In genomic region chr17:47596839-47597164, GRCm38 (mm10) we compare ENCODE assay signal across 8 mouse cellular contexts. TPM values are rescaled to one million over a fixed set of nuclear protein-coding genes. Genes with fewer than 3 reads are reported as not detected.
DNase-seq lines count a peak whose midpoint lies in the region; ATAC-seq lines count a peak whose summit lies in the region.

No protein-coding gene starts in this region.

- no peaks in the 10 kb centered on the region for H3K27me3 ChIP-seq in neural tube, embryonic 11.5 days (ENCODE audit: control insufficient read depth, insufficient read depth, low read length)
- no peaks in the 10 kb centered on the region for H3K27me3 ChIP-seq in limb, embryonic 11.5 days (ENCODE audit: control insufficient read depth, insufficient read depth, low read length)
- no peaks in the 10 kb centered on the region for H3K27me3 ChIP-seq in neural tube, embryonic 15.5 days (replicated peaks)

- no peak for ATAC-seq in neural tube, embryonic 11.5 days (ENCODE audit: insufficient read depth, low FRiP score, low TSS enrichment)
- ATAC-seq in limb, embryonic 11.5 days (ENCODE audit: insufficient number of reproducible peaks, low FRiP score, low TSS enrichment, low read depth) = no peak
- ATAC-seq in neural tube, embryonic 15.5 days (ENCODE audit: low FRiP score) = no peak

- H3K4me3 ChIP-seq in neural tube, embryonic 11.5 days (ENCODE audit: low read depth, low read length) = no peak overlapping the region
- H3K4me3 ChIP-seq in limb, embryonic 11.5 days (ENCODE audit: low read depth, low read length) = no peak overlapping the region; the same call in 1 of the 2 replicates
- peak overlapping the region; percentile 84; the same call in 1 of the 2 replicates for H3K4me3 ChIP-seq in neural tube, embryonic 15.5 days (replicated peaks)

- H3K9ac ChIP-seq in neural tube, embryonic 11.5 days (ENCODE audit: low read length) = no peak overlapping the region
- H3K9ac ChIP-seq in limb, embryonic 11.5 days (ENCODE audit: low read length) = peak overlapping the region; percentile 89
- no peak overlapping the region for H3K9ac ChIP-seq in neural tube, embryonic 15.5 days (replicated peaks)

- peak; percentile 31 for DNase-seq in adrenal gland, adult 2 months
- DNase-seq in adrenal gland, adult 18-20 months (ENCODE audit: low spot score in 2 of 2) = no peak
- DNase-seq in neural tube, embryonic 11.5 days (ENCODE audit: low spot score) = no peak
- no peak for DNase-seq in neural tube, embryonic 10.5 days (ENCODE audit: extremely low spot score, low spot score)
- no peak for DNase-seq in limb, embryonic 11.5 days (ENCODE audit: low spot score)
- DNase-seq in left cerebral cortex, postnatal 25 days (ENCODE audit: low spot score in 2 of 2) = no peak
- no peak for DNase-seq in spleen, postnatal 14 days (ENCODE audit: low spot score in 2 of 2)

- H3K27ac ChIP-seq in neural tube, embryonic 11.5 days (ENCODE audit: low read depth, low read length) = peak overlapping the region; percentile 88; the same call in 1 of the 2 replicates
- H3K27ac ChIP-seq in limb, embryonic 11.5 days (replicated peaks; ENCODE audit: low read depth, low read length) = peak overlapping the region; percentile 91; the same call in 1 of the 2 replicates
- no peak overlapping the region for H3K27ac ChIP-seq in neural tube, embryonic 15.5 days (replicated peaks)

- H3K36me3 ChIP-seq in neural tube, embryonic 11.5 days (ENCODE audit: control insufficient read depth, insufficient read depth, low read length) = peaks cover 10% of the 10 kb centered on the region; the same call in 1 of the 2 replicates
- H3K36me3 ChIP-seq in limb, embryonic 11.5 days (ENCODE audit: control insufficient read depth, insufficient read depth, low read length) = peaks cover 14% of the 10 kb centered on the region; the same call in 1 of the 2 replicates
- H3K36me3 ChIP-seq in neural tube, embryonic 15.5 days = peaks cover 29% of the 10 kb centered on the region

- intact Hi-C loops in left cerebral cortex, postnatal 25 days (cut with DNase I) = no loop called here

- 77% methylated on average over 5 of the region's 5 CpGs for WGBS in neural tube, embryonic 11.5 days
- 69% methylated on average over 5 of the region's 5 CpGs for WGBS in limb, embryonic 11.5 days
- WGBS in neural tube, embryonic 15.5 days = 82% methylated on average over 5 of the region's 5 CpGs

- H3K4me1 ChIP-seq in neural tube, embryonic 11.5 days (ENCODE audit: control insufficient read depth, insufficient read depth, low read length) = peaks cover 25% of the 10 kb centered on the region
- peaks cover 26% of the 10 kb centered on the region for H3K4me1 ChIP-seq in limb, embryonic 11.5 days (ENCODE audit: control insufficient read depth, insufficient read depth, low read length)
- H3K4me1 ChIP-seq in neural tube, embryonic 15.5 days = peaks cover 53% of the 10 kb centered on the region

- H3K4me2 ChIP-seq in neural tube, embryonic 11.5 days (ENCODE audit: low read depth) = peak overlapping the region; percentile 90
- peak overlapping the region; percentile 87 for H3K4me2 ChIP-seq in limb, embryonic 11.5 days (ENCODE audit: low read depth, severe bottlenecking)
- H3K4me2 ChIP-seq in neural tube, embryonic 15.5 days = peak overlapping the region; percentile 99

- no peaks in the 10 kb centered on the region for H3K9me3 ChIP-seq in neural tube, embryonic 11.5 days (ENCODE audit: control insufficient read depth, low read length)
- H3K9me3 ChIP-seq in limb, embryonic 11.5 days (ENCODE audit: control insufficient read depth, low read length) = no peaks in the 10 kb centered on the region
- H3K9me3 ChIP-seq in neural tube, embryonic 15.5 days (replicated peaks) = no peaks in the 10 kb centered on the region

RNA-seq across cellular contexts. Expression of gene Bysl, which starts 14.5 kb away (rescaled TPM):
- 10 to 100 TPM; 17.6 to 22.5 TPM for total RNA-seq in adrenal gland, adult 2 months (2021)
- polyA plus RNA-seq in adrenal gland, adult 2 months (2012; rRNA removed) = 9.4 and 11.7 TPM in 2 replicates
- 10 to 100 TPM; 23.0 to 24.2 TPM for total RNA-seq in adrenal gland, adult 18-20 months (2021)
- polyA plus RNA-seq in neural tube, embryonic 11.5 days (2014; fragmentation: Nextera tagmentation; extraction: Ambion mirVana) = 36.9 and 37.9 TPM in 2 replicates
- 30.7 and 31.6 TPM in 2 replicates for polyA plus RNA-seq in limb, embryonic 11.5 days (2014; fragmentation: Nextera tagmentation; extraction: Ambion mirVana)
- 34.7 and 37.1 TPM in 2 replicates for polyA plus RNA-seq in neural tube, embryonic 15.5 days (2015; fragmentation: Nextera tagmentation; extraction: Ambion mirVana)
- total RNA-seq in left cerebral cortex, postnatal 25 days (2021) = 10 to 100 TPM; 18.2 to 18.5 TPM

RNA-seq across cellular contexts. Expression of gene Med20, which starts 14.6 kb away (rescaled TPM):
- 10 to 100 TPM; 32.9 to 40.6 TPM for total RNA-seq in adrenal gland, adult 2 months (2021)
- 15.2 and 17.4 TPM in 2 replicates for polyA plus RNA-seq in adrenal gland, adult 2 months (2012; rRNA removed)
- total RNA-seq in adrenal gland, adult 18-20 months (2021) = 10 to 100 TPM; 50.1 to 50.3 TPM
- 43.3 and 47.5 TPM in 2 replicates for polyA plus RNA-seq in neural tube, embryonic 11.5 days (2014; fragmentation: Nextera tagmentation; extraction: Ambion mirVana)
- 49.5 and 50.4 TPM in 2 replicates for polyA plus RNA-seq in limb, embryonic 11.5 days (2014; fragmentation: Nextera tagmentation; extraction: Ambion mirVana)
- polyA plus RNA-seq in neural tube, embryonic 15.5 days (2015; fragmentation: Nextera tagmentation; extraction: Ambion mirVana) = 36.9 and 39.8 TPM in 2 replicates
- total RNA-seq in left cerebral cortex, postnatal 25 days (2021) = 10 to 100 TPM; 27.2 to 32.7 TPM

RNA-seq across cellular contexts. Expression of gene Gm20517, which starts 14.6 kb away (rescaled TPM):
- 1 to 10 TPM; 2.1 to 2.8 TPM for total RNA-seq in adrenal gland, adult 2 months (2021)
- polyA plus RNA-seq in adrenal gland, adult 2 months (2012; rRNA removed) = 1.8 and 3.1 TPM in 2 replicates
- total RNA-seq in adrenal gland, adult 18-20 months (2021) = 1 to 10 TPM; 1.6 to 3.4 TPM
- 0.70 and 0.91 TPM in 2 replicates for polyA plus RNA-seq in neural tube, embryonic 11.5 days (2014; fragmentation: Nextera tagmentation; extraction: Ambion mirVana)
- polyA plus RNA-seq in limb, embryonic 11.5 days (2014; fragmentation: Nextera tagmentation; extraction: Ambion mirVana) = 1.3 and 1.5 TPM in 2 replicates
- polyA plus RNA-seq in neural tube, embryonic 15.5 days (2015; fragmentation: Nextera tagmentation; extraction: Ambion mirVana) = 2.5 and 2.9 TPM in 2 replicates
- 1 to 10 TPM; 3.5 to 7.2 TPM for total RNA-seq in left cerebral cortex, postnatal 25 days (2021)

RNA-seq across cellular contexts. Expression of gene Usp49, which starts 33.7 kb away (rescaled TPM):
- 1 to 10 TPM; 4.6 to 4.8 TPM for total RNA-seq in adrenal gland, adult 2 months (2021)
- 5.4 and 6.6 TPM in 2 replicates for polyA plus RNA-seq in adrenal gland, adult 2 months (2012; rRNA removed)
- 1 to 10 TPM; 3.0 to 4.1 TPM for total RNA-seq in adrenal gland, adult 18-20 months (2021)
- 7.9 and 8.9 TPM in 2 replicates for polyA plus RNA-seq in neural tube, embryonic 11.5 days (2014; fragmentation: Nextera tagmentation; extraction: Ambion mirVana)
- polyA plus RNA-seq in limb, embryonic 11.5 days (2014; fragmentation: Nextera tagmentation; extraction: Ambion mirVana) = 4.7 and 6.7 TPM in 2 replicates
- 6.1 and 6.8 TPM in 2 replicates for polyA plus RNA-seq in neural tube, embryonic 15.5 days (2015; fragmentation: Nextera tagmentation; extraction: Ambion mirVana)
- 10 to 100 TPM in 1 of 2 experiments, 1 to 10 TPM in 1; 9.9 to 11.6 TPM for total RNA-seq in left cerebral cortex, postnatal 25 days (2021)
